Mouse (Mus musculus) lung, embryonic 16.5 days (tissue): ENCODE data around the gene Rcl1. TPM values are rescaled to one million over a fixed set of nuclear protein-coding genes. Genes with fewer than 3 reads are reported as not detected.

ENCODE experiments used
- ATAC-seq: fragments of 200-750 bp; cut with Nextera tagmentation; 2 replicates; pipeline ENCODE4 v1.8.0; 2017; ENCODE audit warnings: low read depth, mild to moderate bottlenecking, moderate library complexity
- H3K27ac ChIP-seq: fragments of 300-500 bp; sonication (generic); 2 replicates; pipeline ENCODE4 v1.5.1; 2014; ENCODE audit warnings: mild to moderate bottlenecking, control low read depth, low read length
- H3K27me3 ChIP-seq: fragments of 300-500 bp; sonication (generic); 2 replicates; pipeline ENCODE4 v1.6.1; 2014; ENCODE audit warnings: low read depth, low read length, mixed read lengths; ENCODE audit not compliant: control insufficient read depth, insufficient read depth
- H3K36me3 ChIP-seq: fragments of 300-500 bp; sonication (generic); 2 replicates; pipeline ENCODE4 v1.6.1; 2014; ENCODE audit warnings: low read length; ENCODE audit not compliant: control insufficient read depth, insufficient read depth
- H3K4me1 ChIP-seq: fragments of 300-500 bp; sonication (generic); replicated peaks from 2 replicates; pipeline ENCODE4 v1.6.1; 2014; ENCODE audit warnings: low read length, mixed read lengths; ENCODE audit not compliant: control insufficient read depth, insufficient read depth
- H3K4me2 ChIP-seq: fragments of 300-500 bp; sonication (generic); 2 replicates; pipeline ENCODE4 v1.6.1; 2014; ENCODE audit warnings: low read depth, low read length, control low read depth
- H3K4me3 ChIP-seq: fragments of 300-500 bp; sonication (generic); 2 replicates; pipeline ENCODE4 v1.5.1; 2014; ENCODE audit warnings: mild to moderate bottlenecking, low read length, control low read depth
- H3K9ac ChIP-seq: fragments of 300-500 bp; sonication (generic); 2 replicates; pipeline ENCODE4 v1.6.1; 2014; ENCODE audit warnings: low read length, control low read depth
- H3K9me3 ChIP-seq: fragments of 300-500 bp; sonication (generic); 2 replicates; pipeline ENCODE4 v1.6.1; 2016; ENCODE audit warnings: low read length; ENCODE audit not compliant: control insufficient read depth
- WGBS: fragments of 180-500 bp; shearing (Covaris S2); extraction: QIAGEN DNeasy Blood & Tissue Kit; methylation state at CpG from one replicate; pipeline ENCODE4 v1.1.7; 2014; 5-methylcytosine and 5-hydroxymethylcytosine counted together
- polyA plus RNA-seq: library from polyadenylated mRNA; unstranded; fragments of >200 nt; fragmentation: Nextera tagmentation; extraction: Ambion mirVana; gene quantifications from 2 replicates; pipeline ENCODE4 v1.2.1, GENCODE M21; 2015

The Rcl1 gene
- polyA plus RNA-seq, 1 experiment from 2014 or later, result 40.2 TPM

DNA sequence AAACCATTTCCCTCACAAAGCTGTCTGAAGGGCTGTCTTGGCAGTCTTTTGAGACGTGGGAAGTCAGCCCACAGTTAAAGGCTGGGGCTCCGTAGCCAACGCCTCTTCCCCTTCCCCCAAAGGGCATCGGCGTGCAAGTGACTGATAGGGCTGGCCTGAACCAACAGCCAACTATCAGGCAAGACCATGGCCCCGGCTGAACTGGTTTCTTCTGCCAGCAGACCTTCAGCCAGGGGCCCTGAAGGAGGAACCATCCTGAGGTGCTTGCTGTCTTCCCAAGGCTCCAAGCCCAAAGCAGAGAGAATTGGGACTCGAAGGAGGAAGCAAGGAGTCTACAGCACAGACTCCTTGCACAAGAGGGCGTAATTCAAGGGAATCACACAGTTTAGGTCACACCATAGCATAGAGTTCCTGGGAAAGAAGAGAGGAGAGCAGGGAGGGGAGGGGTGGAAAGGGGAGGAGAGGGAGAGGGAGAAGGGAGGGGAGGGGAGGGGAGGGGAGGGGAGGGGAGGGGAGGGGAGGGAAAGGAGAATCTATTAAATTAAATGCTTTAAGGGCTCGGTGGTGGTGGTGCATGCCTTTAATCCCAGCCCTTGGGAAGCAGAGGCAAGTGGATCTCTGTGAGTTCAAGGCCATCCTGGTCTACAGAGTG, 36.6 kb upstream of the Rcl1 start:
- Histone ChIP-seq H3K27me3 (no peaks in the 10 kb centered on the region), H3K9me3 (no peaks in the 10 kb centered on the region), H3K27ac (peak overlapping the region; percentile 32), H3K4me3 (no peak overlapping the region; the same call in 1 of the 2 replicates), H3K4me2 (peak overlapping the region; percentile 50), H3K9ac (peak overlapping the region; percentile 50), H3K4me1 (peaks cover 11% of the 10 kb centered on the region), H3K36me3 (no peaks in the 10 kb centered on the region)
- no peak; the same call in 1 of the 2 replicates for ATAC-seq
- 49% methylated on average over 9 of the region's 9 CpGs for WGBS

GRCm38 (mm10) chr19:29066981-29067471, 34.1 kb upstream of the Rcl1 start:
- 0 out of 2 replicates have a peak overlapping the region, but pooled peaks have one; percentile 17 for H3K9ac ChIP-seq
- H3K4me2 ChIP-seq, result peak overlapping the region; percentile 40
- H3K4me3 ChIP-seq, result peak overlapping the region; percentile 22; the same call in 1 of the 2 replicates
- ATAC-seq, result peak; percentile 76
- H3K4me1 ChIP-seq, result peaks cover 11% of the 10 kb centered on the region
- no peaks in the 10 kb centered on the region for H3K36me3 ChIP-seq
- H3K9me3 ChIP-seq, result no peaks in the 10 kb centered on the region
- no peak overlapping the region for H3K27ac ChIP-seq
- 9% methylated on average over 11 of the region's 11 CpGs for WGBS
- no peaks in the 10 kb centered on the region for H3K27me3 ChIP-seq

GRCm38 (mm10) chr19:29069195-29069594, 32.0 kb upstream of the Rcl1 start:
- Histone ChIP-seq H3K4me3 (no peak overlapping the region), H3K27ac (no peak overlapping the region), H3K4me2 (no peak overlapping the region), H3K9ac (no peak overlapping the region), H3K9me3 (no peaks in the 10 kb centered on the region), H3K27me3 (no peaks in the 10 kb centered on the region), H3K36me3 (no peaks in the 10 kb centered on the region), H3K4me1 (peaks cover 10% of the 10 kb centered on the region)
- no peak for ATAC-seq
- WGBS, result 47% methylated on average over 5 of the region's 5 CpGs

- H3K27me3 ChIP-seq, result no peaks in the 10 kb centered on the region
- no peak overlapping the region for H3K4me2 ChIP-seq
- H3K27ac ChIP-seq, result no peak overlapping the region
- no peaks in the 10 kb centered on the region for H3K4me1 ChIP-seq
- 46% methylated on average over 6 of the region's 6 CpGs for WGBS
- no peak overlapping the region for H3K9ac ChIP-seq
- no peak overlapping the region for H3K4me3 ChIP-seq
- H3K9me3 ChIP-seq, result no peaks in the 10 kb centered on the region
- ATAC-seq, result no peak
- no peaks in the 10 kb centered on the region for H3K36me3 ChIP-seq
Observed at GRCm38 (mm10) chr19:29074802-29075201, 26.4 kb upstream of the Rcl1 start.

- H3K9me3 ChIP-seq, result no peaks in the 10 kb centered on the region
- no peak for ATAC-seq
- no peaks in the 10 kb centered on the region for H3K4me1 ChIP-seq
- no peak overlapping the region for H3K4me2 ChIP-seq
- no peak overlapping the region for H3K27ac ChIP-seq
- no peaks in the 10 kb centered on the region for H3K27me3 ChIP-seq
- H3K9ac ChIP-seq, result no peak overlapping the region
- no peak overlapping the region for H3K4me3 ChIP-seq
- 55% methylated on average over 6 of the region's 6 CpGs for WGBS
- no peaks in the 10 kb centered on the region for H3K36me3 ChIP-seq
Observed at GRCm38 (mm10) chr19:29088628-29089027, 12.5 kb upstream of the Rcl1 start.

DNA sequence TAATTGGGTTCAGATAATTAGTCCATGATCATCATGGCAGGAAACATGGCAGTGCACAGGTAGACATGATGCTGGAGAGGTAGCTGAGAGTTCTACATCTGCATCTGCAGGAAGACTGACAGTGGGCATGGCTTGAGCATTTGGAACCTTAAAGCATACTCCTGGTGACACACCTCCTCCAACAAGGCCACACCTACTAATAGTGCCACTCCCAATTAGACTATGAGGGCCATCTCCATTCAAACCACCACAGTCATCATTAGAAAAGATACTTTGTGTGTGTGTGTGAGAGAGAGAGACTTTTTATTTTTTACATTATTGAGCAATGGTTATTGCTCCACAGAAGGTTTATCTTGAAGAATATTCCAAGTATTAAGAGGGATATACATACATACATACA, 9.0 kb upstream of the Rcl1 start:
- no peak overlapping the region for H3K4me2 ChIP-seq
- H3K27ac ChIP-seq, result no peak overlapping the region
- no peak for ATAC-seq
- no peaks in the 10 kb centered on the region for H3K9me3 ChIP-seq
- H3K36me3 ChIP-seq, result no peaks in the 10 kb centered on the region
- H3K4me1 ChIP-seq, result no peaks in the 10 kb centered on the region
- H3K27me3 ChIP-seq, result no peaks in the 10 kb centered on the region
- H3K9ac ChIP-seq, result no peak overlapping the region
- no peak overlapping the region for H3K4me3 ChIP-seq

DNA sequence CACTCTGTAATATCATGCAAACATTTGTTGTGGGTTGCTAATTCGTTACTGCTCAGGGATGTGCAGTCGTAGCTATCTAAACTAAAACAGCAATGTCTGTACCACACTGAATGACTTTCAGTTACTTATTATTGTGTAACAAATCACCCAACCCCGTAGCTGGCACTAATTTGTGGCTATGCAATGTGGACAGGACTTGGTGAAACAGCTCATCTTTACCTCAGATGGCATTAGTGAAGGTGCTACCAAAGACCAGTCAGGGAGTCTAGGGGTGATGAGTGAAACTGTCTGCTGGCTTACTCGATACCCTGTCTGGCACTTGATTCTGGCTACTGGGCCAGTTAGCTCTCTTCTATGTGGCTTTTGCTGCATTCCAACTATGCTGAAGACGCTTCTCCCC, 2.1 kb upstream of the Rcl1 start:
- Histone ChIP-seq H3K9me3 (no peaks in the 10 kb centered on the region), H3K27ac (no peak overlapping the region), H3K27me3 (no peaks in the 10 kb centered on the region), H3K4me3 (no peak overlapping the region), H3K36me3 (no peaks in the 10 kb centered on the region), H3K9ac (no peak overlapping the region), H3K4me1 (peaks cover 3% of the 10 kb centered on the region), H3K4me2 (no peak overlapping the region)
- 76% methylated on average over 5 of the region's 5 CpGs for WGBS
- no peak for ATAC-seq

- Histone ChIP-seq H3K27ac (no peak overlapping the region), H3K4me3 (no peak overlapping the region), H3K9me3 (no peaks in the 10 kb centered on the region), H3K9ac (no peak overlapping the region), H3K4me1 (peaks cover 3% of the 10 kb centered on the region), H3K27me3 (no peaks in the 10 kb centered on the region), H3K4me2 (no peak overlapping the region), H3K36me3 (no peaks in the 10 kb centered on the region)
- ATAC-seq, result no peak
- WGBS, result 76% methylated on average over 4 of the region's 4 CpGs
Observed at GRCm38 (mm10) chr19:29099596-29099995, 1.6 kb upstream of the Rcl1 start.

- WGBS, result 19% methylated on average over 8 of the region's 8 CpGs
- peak overlapping the region; percentile 77 for H3K9ac ChIP-seq
- H3K27ac ChIP-seq, result peak overlapping the region; percentile 50; the same call in 1 of the 2 replicates
- peak overlapping the region; percentile 91 for H3K4me3 ChIP-seq
- peaks cover 3% of the 10 kb centered on the region for H3K4me1 ChIP-seq
- no peaks in the 10 kb centered on the region for H3K36me3 ChIP-seq
- no peak for ATAC-seq
- peak overlapping the region; percentile 78 for H3K4me2 ChIP-seq
- no peaks in the 10 kb centered on the region for H3K27me3 ChIP-seq
- no peaks in the 10 kb centered on the region for H3K9me3 ChIP-seq
Observed at GRCm38 (mm10) chr19:29100261-29100660, 914 bp upstream of the Rcl1 start.
